Mouse (Mus musculus): Measurements from ENCODE around the gene Dcps. TPM values are rescaled to one million over a fixed set of nuclear protein-coding genes. Genes with fewer than 3 reads are reported as not detected.
"Not testable (repeated sequence)": the region's sequence is repeated elsewhere in the genome, so short reads cannot be mapped to it uniquely, and the experiment has no call there.

Gene Dcps
- total RNA-seq, 2 experiments from 2014 or later: 17.5 to 17.7 TPM

GRCm38 (mm10) chr9:35152923-35153322, 22.9 kb downstream of the Dcps start:
- H3K27ac ChIP-seq: no peak overlapping the region
- TF ChIP-seq CTCF (IDR thresholded peaks at IDR 0.05): no peak
- DNase-seq (ENCODE audit: extremely low spot score in 1 of 2, low spot score in 2 of 2): no peak
- H3K4me3 ChIP-seq: no peak overlapping the region
- intact Hi-C loops (cut with DNase I): no loop called here

GRCm38 (mm10) chr9:35148822-35149221, 27.0 kb downstream of the Dcps start:
- H3K4me3 ChIP-seq; H3K27ac ChIP-seq; intact Hi-C loops (cut with DNase I); DNase-seq (ENCODE audit: extremely low spot score in 1 of 2, low spot score in 2 of 2): not testable (repeated sequence)

DNA sequence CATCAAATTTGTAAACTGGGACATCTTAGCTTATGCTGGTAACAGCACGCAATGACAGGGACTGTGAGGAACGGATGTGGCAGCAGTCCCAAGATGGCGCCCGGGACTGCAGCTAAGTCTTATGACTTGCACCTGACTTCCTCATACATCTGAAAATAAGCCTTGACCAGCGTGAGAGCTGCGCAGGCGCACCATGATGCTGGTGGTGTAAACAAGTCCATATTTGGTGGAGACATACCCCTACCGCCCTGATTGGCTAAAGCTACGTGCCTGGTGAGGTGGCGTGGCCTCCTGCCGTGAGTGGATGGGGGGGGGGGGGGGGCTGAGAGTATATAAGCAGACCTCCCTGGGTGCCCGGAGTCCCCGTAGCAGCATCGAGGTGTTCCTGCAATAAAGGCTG, 28.6 kb downstream of the Dcps start:
- H3K27ac ChIP-seq; DNase-seq (ENCODE audit: extremely low spot score in 1 of 2, low spot score in 2 of 2); H3K4me3 ChIP-seq; intact Hi-C loops (cut with DNase I): not testable (repeated sequence)

DNA sequence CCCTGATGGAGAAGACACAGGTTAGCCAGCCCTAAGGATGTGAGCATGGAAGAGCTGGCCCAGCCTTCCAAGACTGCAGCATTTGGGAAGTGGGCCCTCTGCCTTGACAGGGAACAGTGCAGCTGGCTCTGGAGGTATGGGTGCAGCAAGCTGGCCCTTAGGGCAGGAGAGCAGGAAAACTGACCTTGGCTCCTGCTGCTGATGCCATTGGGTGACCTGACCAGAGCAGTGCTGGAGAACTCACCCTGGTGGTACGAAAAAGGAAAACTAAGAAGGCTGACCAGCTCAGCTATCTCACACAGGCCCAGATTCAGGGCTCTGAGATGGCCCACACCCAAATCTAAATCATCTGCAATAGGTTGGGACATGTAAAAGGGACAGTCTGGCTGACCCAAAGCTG, 30.0 kb downstream of the Dcps start:
- intact Hi-C loops (cut with DNase I): no loop called here
- TF ChIP-seq CTCF (IDR thresholded peaks at IDR 0.05): no peak
- Histone ChIP-seq H3K4me3 (no peak overlapping the region), H3K27ac (no peak overlapping the region)
- DNase-seq (ENCODE audit: extremely low spot score in 1 of 2, low spot score in 2 of 2): no peak

DNA sequence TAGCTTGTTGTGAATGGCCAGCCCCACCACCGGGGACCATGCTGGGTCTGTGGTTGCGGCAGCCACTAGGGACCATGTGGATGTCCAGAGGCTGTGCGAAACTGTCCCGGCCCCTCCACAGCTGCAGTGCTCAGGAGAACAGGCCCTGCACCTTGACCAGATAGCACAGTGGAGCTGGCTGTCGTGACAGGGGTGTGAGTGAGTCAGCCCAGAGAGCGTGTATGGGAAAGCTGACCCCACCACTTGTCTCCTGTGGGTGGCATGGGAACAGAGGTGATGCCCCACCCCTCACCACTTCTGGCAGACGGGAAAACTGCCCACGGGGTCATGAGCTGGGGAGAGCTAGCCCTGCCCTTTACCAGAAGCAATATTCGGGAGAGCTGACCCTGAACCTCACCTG, 30.7 kb downstream of the Dcps start:
- Histone ChIP-seq H3K27ac (no peak overlapping the region), H3K4me3 (no peak overlapping the region)
- TF ChIP-seq CTCF (IDR thresholded peaks at IDR 0.05): no peak
- no peak for DNase-seq (ENCODE audit: extremely low spot score in 1 of 2, low spot score in 2 of 2)
- intact Hi-C loops (cut with DNase I): no loop called here

DNA sequence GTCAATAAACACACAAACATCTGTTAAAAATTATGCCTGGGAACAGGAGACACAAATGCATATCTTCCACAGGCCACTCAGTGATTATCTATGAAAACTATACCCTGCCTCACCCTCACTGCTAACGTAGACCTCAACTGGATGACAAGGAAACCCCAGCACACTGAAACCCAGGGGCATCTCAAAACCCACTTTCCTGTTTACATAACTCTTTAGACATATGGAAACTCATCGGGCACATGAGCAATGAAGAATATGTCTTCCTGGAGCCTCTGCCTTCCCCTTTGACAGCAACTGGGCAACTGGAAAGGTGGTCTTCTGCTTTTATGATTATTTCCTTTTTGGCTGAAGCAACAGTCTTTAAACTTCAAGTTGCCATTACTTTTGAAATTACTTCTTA, 33.6 kb downstream of the Dcps start:
- no peak overlapping the region for H3K4me3 ChIP-seq

DNA sequence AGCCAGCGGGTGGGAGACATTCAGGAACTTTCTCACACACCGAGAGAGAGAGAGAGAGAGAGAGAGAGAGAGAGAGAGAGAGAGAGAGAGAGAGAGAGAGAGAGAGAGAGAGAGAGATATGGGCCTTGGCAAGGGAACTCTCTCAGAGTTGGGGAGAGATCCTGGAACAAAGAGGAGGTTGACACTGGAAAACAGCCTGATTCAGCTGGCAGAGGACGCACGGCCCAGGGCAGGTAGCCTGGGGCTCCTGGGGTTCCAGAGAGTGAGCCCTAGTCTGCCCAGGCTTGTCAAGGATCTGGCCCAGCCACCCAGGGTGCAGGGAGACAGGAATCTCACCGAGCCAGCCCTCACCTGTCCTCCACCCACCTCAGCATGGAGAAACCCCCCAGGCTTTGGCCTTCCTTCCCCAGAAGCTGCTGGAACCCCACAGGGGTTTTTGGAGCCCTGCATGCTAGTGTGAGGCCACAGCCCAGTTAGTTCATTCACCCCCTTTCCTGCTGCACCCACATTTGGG, 36.6 kb downstream of the Dcps start:
- no peak for DNase-seq (ENCODE audit: extremely low spot score in 1 of 2, low spot score in 2 of 2)
- intact Hi-C loops (cut with DNase I): no loop called here
- no peak overlapping the region for H3K27ac ChIP-seq
- no peak overlapping the region for H3K4me3 ChIP-seq
- TF ChIP-seq CTCF (IDR thresholded peaks at IDR 0.05): no peak

More for the DNA sequence above, 33.6 kb downstream of the Dcps start:
- no peak overlapping the region for H3K27ac ChIP-seq
- DNase-seq (ENCODE audit: extremely low spot score in 1 of 2, low spot score in 2 of 2): no peak
- TF ChIP-seq CTCF (IDR thresholded peaks at IDR 0.05): no peak
- intact Hi-C loops (cut with DNase I): no loop called here

DNA sequence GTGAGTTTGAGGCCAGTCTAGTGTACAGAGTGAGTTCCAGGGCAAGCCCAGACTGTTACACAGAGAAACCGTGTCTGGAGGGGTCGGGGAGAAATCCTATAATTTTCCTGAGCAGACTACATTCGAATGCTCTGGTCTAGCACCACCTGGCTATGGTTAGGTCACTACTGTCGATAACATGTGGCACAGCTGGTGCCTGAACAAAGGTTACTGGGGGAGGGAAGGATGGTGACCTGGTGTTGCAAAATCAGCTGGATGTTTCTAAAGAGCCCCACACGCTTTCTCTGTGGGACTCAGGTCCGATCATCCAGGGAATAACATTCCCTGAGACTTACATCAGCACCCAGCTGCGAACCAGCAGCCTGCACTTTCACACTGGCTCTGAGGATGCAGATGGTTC, 37.8 kb downstream of the Dcps start:
- Histone ChIP-seq H3K4me3 (no peak overlapping the region), H3K27ac (no peak overlapping the region)
- TF ChIP-seq CTCF (IDR thresholded peaks at IDR 0.05): no peak
- intact Hi-C loops (cut with DNase I): no loop called here
- no peak for DNase-seq (ENCODE audit: extremely low spot score in 1 of 2, low spot score in 2 of 2)

GRCm38 (mm10) chr9:35135575-35135974, 40.3 kb downstream of the Dcps start:
- Histone ChIP-seq H3K4me3 (no peak overlapping the region), H3K27ac (0 out of 2 replicates have a peak overlapping the region, but pooled peaks have one; percentile 21)
- no peak for TF ChIP-seq CTCF (IDR thresholded peaks at IDR 0.05)
- no peak for DNase-seq (ENCODE audit: extremely low spot score in 1 of 2, low spot score in 2 of 2)
- intact Hi-C loops (cut with DNase I): no loop called here

DNA sequence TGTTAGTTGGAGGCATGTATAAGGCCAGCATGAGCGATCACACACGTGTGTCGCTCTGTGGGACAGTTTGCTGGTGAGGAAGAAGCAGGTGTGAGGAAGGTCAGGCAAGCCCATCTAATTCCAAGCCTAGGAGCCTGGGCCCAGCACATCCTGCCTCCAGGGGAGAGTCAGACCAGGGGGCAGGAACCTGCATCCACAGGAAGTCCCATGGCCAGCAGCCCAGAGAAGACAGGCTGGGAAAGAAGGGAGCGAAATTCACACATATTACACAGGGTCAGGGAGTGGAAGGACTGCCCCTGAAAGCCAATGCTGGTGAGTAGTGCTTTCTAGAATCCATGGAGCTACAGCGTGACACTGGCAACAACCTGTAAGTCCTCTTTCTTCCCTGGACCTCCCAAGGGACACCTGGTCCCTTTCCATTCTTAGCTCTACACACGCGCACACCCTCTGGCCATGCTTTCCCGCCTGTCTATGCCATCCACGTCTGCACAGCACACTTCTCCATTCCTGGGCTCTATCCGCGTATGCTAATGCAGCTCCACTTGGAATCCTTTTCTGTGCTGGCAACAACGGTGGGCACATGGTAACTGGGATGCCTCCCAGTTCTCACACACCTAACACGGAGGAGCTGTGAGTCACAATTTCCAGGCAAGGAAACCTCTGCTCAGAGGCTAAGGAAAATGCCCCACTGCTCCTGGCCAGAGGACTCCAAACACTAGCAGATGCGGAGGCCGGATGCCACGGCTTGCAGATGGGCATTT, 44.0 kb downstream of the Dcps start:
- DNase-seq (ENCODE audit: extremely low spot score in 1 of 2, low spot score in 2 of 2): peak in 1 of 2 experiments; percentile 50
- H3K4me3 ChIP-seq: no peak overlapping the region
- no peak for TF ChIP-seq CTCF (IDR thresholded peaks at IDR 0.05)
- intact Hi-C loops (cut with DNase I): no loop called here
- no peak overlapping the region for H3K27ac ChIP-seq

- Histone ChIP-seq H3K27ac (no peak overlapping the region), H3K4me3 (no peak overlapping the region)
- intact Hi-C loops (cut with DNase I): no loop called here
- TF ChIP-seq CTCF (IDR thresholded peaks at IDR 0.05): no peak
- no peak for DNase-seq (ENCODE audit: extremely low spot score in 1 of 2, low spot score in 2 of 2)
Measured at GRCm38 (mm10) chr9:35128995-35129418, 46.9 kb downstream of the Dcps start.

GRCm38 (mm10) chr9:35128564-35128963, 47.3 kb downstream of the Dcps start:
- Histone ChIP-seq H3K27ac (no peak overlapping the region), H3K4me3 (no peak overlapping the region)
- intact Hi-C loops (cut with DNase I): no loop called here
- DNase-seq (ENCODE audit: extremely low spot score in 1 of 2, low spot score in 2 of 2): no peak
- TF ChIP-seq CTCF (IDR thresholded peaks at IDR 0.05): no peak

DNA sequence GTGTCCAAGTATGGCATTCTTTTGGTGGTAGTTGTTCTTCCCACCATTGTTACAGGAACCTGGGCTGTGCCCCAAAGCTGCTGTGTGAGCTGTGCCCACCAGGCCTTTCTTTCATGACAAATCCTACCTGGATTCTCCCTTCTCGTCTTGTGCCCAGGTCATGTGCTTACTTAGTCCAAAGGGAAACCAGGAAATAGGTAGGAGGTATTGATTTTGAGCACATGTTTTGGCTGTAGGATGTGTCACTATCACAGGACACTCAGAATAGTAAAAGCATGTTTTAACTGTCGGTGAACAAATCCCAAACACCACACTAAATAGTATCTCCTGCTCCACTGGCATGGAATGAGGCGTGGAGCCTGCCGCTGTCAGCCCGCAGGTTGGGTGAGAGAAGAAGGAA, 48.3 kb downstream of the Dcps start:
- intact Hi-C loops (cut with DNase I): no loop called here

More for the DNA sequence above, 48.3 kb downstream of the Dcps start:
- Histone ChIP-seq H3K4me3 (no peak overlapping the region), H3K27ac (no peak overlapping the region)
- no peak for DNase-seq (ENCODE audit: extremely low spot score in 1 of 2, low spot score in 2 of 2)
- no peak for TF ChIP-seq CTCF (IDR thresholded peaks at IDR 0.05)

Data from left cerebral cortex, adult 2 months (tissue).